Comparison of ENCODE assay signal across 8 mouse cellular contexts in genomic region chr7:117616277-117616676, GRCm38 (mm10).
DNase-seq lines count a peak whose midpoint lies in the region.

No protein-coding gene starts in this region.

- peak; percentile 14 for DNase-seq in adrenal gland, postnatal 14 days
- no peak for DNase-seq in adrenal gland, adult 8-10 months
- DNase-seq in lung, postnatal 14 days, result peak; percentile 7
- DNase-seq in lung, postnatal 25 days (ENCODE audit: low spot score), result no peak
- peak; percentile 16 for DNase-seq in hindlimb bud, embryonic 11.5 days (ENCODE audit: extremely low spot score, low read depth, low spot score)
- DNase-seq in cerebellum, adult 8-10 months, result no peak
- no peak for DNase-seq in thymus, postnatal 0 days (ENCODE audit: low spot score)
- no peak for DNase-seq in thymus, adult 18-20 months

Comparison
In these comparisons a context has a peak if more than half of its experiments do, and no peak if none do; other contexts are left out.
1. DNase-seq: peak in adrenal gland, postnatal 14 days (single experiment), lung, postnatal 14 days (single experiment) and hindlimb bud, embryonic 11.5 days (single experiment); none in adrenal gland, adult 8-10 months (single experiment), lung, postnatal 25 days (single experiment), cerebellum, adult 8-10 months (single experiment), thymus, postnatal 0 days (single experiment) and thymus, adult 18-20 months (0 of 2).